Mouse (Mus musculus): ENCODE results near the gene 4930519G04Rik. TPM values are rescaled to one million over a fixed set of nuclear protein-coding genes. Genes with fewer than 3 reads are reported as not detected.

Gene 4930519G04Rik
- polyA plus RNA-seq, 1 experiment from 2014 or later: not detected

Small RNA genes within 50 kb of the gene (microRNA-seq; reads per million reads assigned to microRNA genes)
- 39.5 reads per million, percentile 29 among the genes with 10 or more reads in this experiment for gene Mir6240 (ENCODE audit: borderline number of aligned reads)

Other genes with a start within 250 kb of the 4930519G04Rik start
- 0.85 and 1.1 TPM in 2 replicates for gene Trpv4, start 195.2 kb upstream of the 4930519G04Rik start, polyA plus RNA-seq (2014; fragmentation: Nextera tagmentation; extraction: Ambion mirVana)
- gene Gltp, start 162.7 kb upstream of the 4930519G04Rik start, polyA plus RNA-seq (2014; fragmentation: Nextera tagmentation; extraction: Ambion mirVana): 57.3 and 59.3 TPM in 2 replicates
- 11.1 and 12.0 TPM in 2 replicates for gene Tchp, start 145.9 kb upstream of the 4930519G04Rik start, polyA plus RNA-seq (2014; fragmentation: Nextera tagmentation; extraction: Ambion mirVana)
- 58.3 and 60.4 TPM in 2 replicates for gene Ankrd13a, start 79.0 kb upstream of the 4930519G04Rik start, polyA plus RNA-seq (2014; fragmentation: Nextera tagmentation; extraction: Ambion mirVana)
- gene Git2, start 78.1 kb upstream of the 4930519G04Rik start, polyA plus RNA-seq (2014; fragmentation: Nextera tagmentation; extraction: Ambion mirVana): 33.9 and 37.7 TPM in 2 replicates
- 115 and 121 TPM in 2 replicates for gene 1500011B03Rik, start 30.2 kb upstream of the 4930519G04Rik start, polyA plus RNA-seq (2014; fragmentation: Nextera tagmentation; extraction: Ambion mirVana)
- gene Gm9936, start 5.0 kb downstream of the 4930519G04Rik start, polyA plus RNA-seq (2014; fragmentation: Nextera tagmentation; extraction: Ambion mirVana): 0.14 and 0.29 TPM in 2 replicates
- 2.5 and 2.7 TPM in 2 replicates for gene Oasl2, start 43.3 kb downstream of the 4930519G04Rik start, polyA plus RNA-seq (2014; fragmentation: Nextera tagmentation; extraction: Ambion mirVana)
- gene Oasl1, start 69.6 kb downstream of the 4930519G04Rik start, polyA plus RNA-seq (2014; fragmentation: Nextera tagmentation; extraction: Ambion mirVana): 0.24 TPM in 2 replicates
- gene 2210016L21Rik, start 88.5 kb downstream of the 4930519G04Rik start, polyA plus RNA-seq (2014; fragmentation: Nextera tagmentation; extraction: Ambion mirVana): 50.7 and 58.4 TPM in 2 replicates
- not detected in 2 replicates for gene Hnf1a, start 117.4 kb downstream of the 4930519G04Rik start, polyA plus RNA-seq (2014; fragmentation: Nextera tagmentation; extraction: Ambion mirVana)
- gene Sppl3, start 157.5 kb downstream of the 4930519G04Rik start, polyA plus RNA-seq (2014; fragmentation: Nextera tagmentation; extraction: Ambion mirVana): 23.5 and 43.6 TPM in 2 replicates
- 24.6 and 26.3 TPM in 2 replicates for gene Gm10401, start 244.6 kb downstream of the 4930519G04Rik start, polyA plus RNA-seq (2014; fragmentation: Nextera tagmentation; extraction: Ambion mirVana)